Mouse (Mus musculus) G1E (cell line): Measurements from ENCODE around the gene Plxna2. TPM values are rescaled to one million over a fixed set of nuclear protein-coding genes. Genes with fewer than 3 reads are reported as not detected.

Experiments
- ATAC-seq: 2 replicates; pipeline ENCODE4 v1.8.0; 2016; ENCODE audit warnings: mild to moderate bottlenecking; ENCODE audit not compliant: insufficient number of reproducible peaks, poor library complexity, low FRiP score, severe bottlenecking; ENCODE audit errors: extremely low read depth
- DNase-seq: peaks from one replicate; pipeline ENCODE4 v3.0.0; 2012; ENCODE audit warnings: low spot score
- H3K27me3 ChIP-seq: 2 replicates; pipeline ENCODE4 v1.6.1; 2012; ENCODE audit warnings: mild to moderate bottlenecking, low read length, inconsistent platforms; ENCODE audit not compliant: insufficient read depth
- H3K36me3 ChIP-seq: replicated peaks from 2 replicates; pipeline ENCODE3; 2012; ENCODE audit warnings: mild to moderate bottlenecking, inconsistent platforms
- H3K4me1 ChIP-seq: 2 replicates; pipeline ENCODE4 v1.6.1; 2012; ENCODE audit warnings: low read depth, low read length, inconsistent platforms, mixed read lengths; ENCODE audit not compliant: insufficient read depth
- H3K4me3 ChIP-seq: 2 replicates; pipeline ENCODE4 v1.5.1; 2012; ENCODE audit warnings: low read depth, mild to moderate bottlenecking, inconsistent platforms, low read length, moderate library complexity, mixed read lengths
- H3K9me3 ChIP-seq: replicated peaks from 2 replicates; pipeline ENCODE4 v1.6.1; 2012; ENCODE audit warnings: inconsistent platforms
- CTCF ChIP-seq: IDR thresholded peaks from 2 replicates; pipeline ENCODE4 v1.5.1; 2012; ENCODE audit warnings: low read depth, low read length, inconsistent platforms, mixed read lengths
- GATA1 ChIP-seq: IDR thresholded peaks from 2 replicates; pipeline ENCODE4 v1.6.1; 2012; ENCODE audit warnings: borderline replicate concordance, low read length, inconsistent platforms, mixed read lengths
- GATA2 ChIP-seq: IDR thresholded peaks from 2 replicates; pipeline ENCODE4 v1.6.1; 2012; ENCODE audit warnings: low read depth, low read length, inconsistent platforms, borderline replicate concordance
- POLR2AphosphoS5 ChIP-seq: IDR thresholded peaks from 2 replicates; pipeline ENCODE4 v1.6.1; 2012; ENCODE audit warnings: low read depth, low read length, inconsistent platforms; ENCODE audit not compliant: insufficient replicate concordance
- TAL1 ChIP-seq: conservative IDR thresholded peaks from 2 replicates; pipeline ENCODE4 v1.6.1; 2012; ENCODE audit warnings: low read depth, low read length, inconsistent platforms, mixed read lengths
- polyA plus RNA-seq: library from polyadenylated mRNA; stranded (reverse); fragments of >175 nt; gene quantifications from 2 replicates; pipeline ENCODE4 v1.2.3, GENCODE M21; 2012
- total RNA-seq, 2 experiments: library from RNA; stranded (forward) in 1 of 2; stranded (reverse) in 1 of 2; fragments of 200-1000 nt in 1 of 2; fragments of >200 nt in 1 of 2; fragmentation: Nextera tagmentation in 1 of 2; gene quantifications; 2 replicates each; pipeline ENCODE4 v1.2.3; 2014 to 2017

The Plxna2 gene
- total and polyA plus RNA-seq, 3 experiments, result 0.08 to 0.38 TPM; not detected in 1

DNA sequence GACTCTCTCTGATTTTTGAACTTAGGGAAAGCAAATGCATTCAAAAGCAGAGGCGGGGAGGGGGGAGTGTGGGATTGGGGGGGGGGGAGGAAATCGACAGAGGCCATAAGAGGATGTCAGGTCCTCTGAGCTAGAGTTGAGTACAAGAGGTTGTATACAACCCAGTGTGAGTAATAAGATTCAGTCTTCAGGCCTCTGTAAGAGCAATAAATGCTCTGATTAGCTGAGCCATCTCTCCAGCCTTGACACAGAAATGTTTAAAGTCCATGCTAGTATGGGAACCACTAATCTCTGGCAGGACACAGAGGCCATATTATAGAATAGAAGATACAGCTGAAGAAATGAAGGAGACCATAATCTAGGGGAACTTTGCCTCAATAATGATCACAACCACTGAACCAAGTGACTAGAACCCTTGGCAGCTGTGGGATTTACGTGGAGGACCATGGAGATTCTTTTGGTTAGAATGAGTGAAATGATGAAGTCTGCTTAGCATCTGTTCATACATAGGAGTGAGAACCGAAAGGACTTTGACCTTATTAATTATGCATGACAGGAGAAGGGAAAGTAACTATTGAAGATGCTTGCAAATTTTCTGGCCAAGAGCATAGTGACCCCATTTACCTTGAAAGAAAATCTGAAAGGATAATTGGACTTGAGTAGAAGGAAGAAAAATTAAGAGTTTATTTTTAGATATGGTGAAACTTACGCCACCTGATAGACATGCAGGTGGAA, 158.7 kb downstream of the Plxna2 start:
- H3K36me3 ChIP-seq, result no peaks in the 10 kb centered on the region
- ATAC-seq (no peak), DNase-seq (no peak)
- H3K4me3 ChIP-seq, result no peak overlapping the region
- no peaks in the 10 kb centered on the region for H3K27me3 ChIP-seq
- no peak for TF ChIP-seq TAL1
- TF ChIP-seq GATA1, result no peak
- TF ChIP-seq POLR2AphosphoS5, result no peak
- no peak for TF ChIP-seq GATA2
- no peaks in the 10 kb centered on the region for H3K9me3 ChIP-seq
- no peaks in the 10 kb centered on the region for H3K4me1 ChIP-seq

DNA sequence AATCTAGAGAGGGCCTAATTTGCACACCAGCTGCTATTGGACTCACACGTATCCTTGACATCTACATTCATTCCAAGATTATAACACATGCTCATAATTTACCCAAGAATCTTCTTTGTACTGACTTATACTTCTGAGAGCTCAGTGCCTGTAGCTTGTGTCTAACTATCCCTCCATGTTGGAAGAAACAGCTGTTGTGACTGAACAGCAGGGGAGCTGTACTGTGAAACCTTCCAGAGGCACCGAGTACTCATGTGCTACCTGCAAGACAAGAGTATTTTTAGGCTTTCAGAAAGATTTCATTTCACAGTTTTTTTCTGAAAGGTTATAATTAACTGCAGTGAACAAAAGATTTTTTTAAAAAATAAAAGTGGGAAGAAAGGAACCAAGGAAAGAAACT, 159.6 kb downstream of the Plxna2 start:
- no peaks in the 10 kb centered on the region for H3K27me3 ChIP-seq
- ATAC-seq (no peak), DNase-seq (no peak)
- H3K4me3 ChIP-seq, result no peak overlapping the region
- TF ChIP-seq TAL1 (no peak), GATA1 (no peak), CTCF (no peak), GATA2 (no peak), POLR2AphosphoS5 (no peak)
- H3K9me3 ChIP-seq, result no peaks in the 10 kb centered on the region
- no peaks in the 10 kb centered on the region for H3K36me3 ChIP-seq
- no peaks in the 10 kb centered on the region for H3K4me1 ChIP-seq

DNA sequence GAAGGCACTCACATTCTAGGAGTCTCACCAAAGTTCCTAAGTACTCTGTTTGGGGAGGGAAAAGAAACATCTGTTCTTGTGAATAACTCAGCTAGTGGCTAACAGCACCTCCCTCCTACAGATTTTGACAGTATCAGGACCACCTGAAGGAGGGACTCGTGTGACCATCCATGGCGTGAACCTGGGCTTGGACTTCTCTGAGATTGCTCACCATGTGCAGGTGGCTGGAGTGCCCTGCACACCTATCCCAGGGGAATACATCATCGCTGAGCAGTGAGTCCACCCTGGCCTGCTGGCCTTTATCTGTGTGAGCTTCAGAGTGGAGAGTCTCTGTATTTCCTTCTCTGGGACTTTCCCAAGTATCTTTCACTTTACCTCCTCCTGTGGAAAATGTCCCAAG, 162.4 kb downstream of the Plxna2 start:
- TF ChIP-seq TAL1 (no peak), GATA2 (no peak), POLR2AphosphoS5 (no peak), CTCF (no peak), GATA1 (no peak)
- no peak overlapping the region for H3K4me3 ChIP-seq
- no peaks in the 10 kb centered on the region for H3K9me3 ChIP-seq
- no peaks in the 10 kb centered on the region for H3K27me3 ChIP-seq
- ATAC-seq, result no peak
- H3K4me1 ChIP-seq, result no peaks in the 10 kb centered on the region
- no peaks in the 10 kb centered on the region for H3K36me3 ChIP-seq
- no peak for DNase-seq

GRCm38 (mm10) chr1:194780794-194781390, 162.9 kb downstream of the Plxna2 start:
- Histone ChIP-seq H3K27me3 (no peaks in the 10 kb centered on the region), H3K4me1 (no peaks in the 10 kb centered on the region), H3K4me3 (no peak overlapping the region), H3K36me3 (no peaks in the 10 kb centered on the region), H3K9me3 (no peaks in the 10 kb centered on the region)
- ATAC-seq (no peak), DNase-seq (no peak)
- TF ChIP-seq CTCF (no peak), POLR2AphosphoS5 (no peak), TAL1 (no peak), GATA2 (no peak), GATA1 (no peak)

GRCm38 (mm10) chr1:194781556-194781955, 163.5 kb downstream of the Plxna2 start:
- Histone ChIP-seq H3K4me3 (no peak overlapping the region), H3K9me3 (no peaks in the 10 kb centered on the region), H3K36me3 (no peaks in the 10 kb centered on the region), H3K4me1 (no peaks in the 10 kb centered on the region), H3K27me3 (no peaks in the 10 kb centered on the region)
- DNase-seq (no peak), ATAC-seq (no peak)
- TF ChIP-seq CTCF (no peak), GATA2 (no peak), GATA1 (no peak), POLR2AphosphoS5 (no peak), TAL1 (no peak)

GRCm38 (mm10) chr1:194782325-194782724, 164.3 kb downstream of the Plxna2 start:
- Histone ChIP-seq H3K27me3 (no peaks in the 10 kb centered on the region), H3K36me3 (no peaks in the 10 kb centered on the region), H3K4me1 (no peaks in the 10 kb centered on the region), H3K9me3 (no peaks in the 10 kb centered on the region), H3K4me3 (no peak overlapping the region)
- DNase-seq (no peak), ATAC-seq (no peak)
- TF ChIP-seq CTCF, result no peak
- no peak for TF ChIP-seq TAL1
- no peak for TF ChIP-seq GATA2
- no peak for TF ChIP-seq POLR2AphosphoS5
- TF ChIP-seq GATA1, result no peak

- no peak for DNase-seq
- no peaks in the 10 kb centered on the region for H3K27me3 ChIP-seq
- TF ChIP-seq POLR2AphosphoS5 (no peak), TAL1 (no peak), CTCF (no peak), GATA1 (no peak), GATA2 (no peak)
- no peak overlapping the region for H3K4me3 ChIP-seq
- H3K4me1 ChIP-seq, result no peaks in the 10 kb centered on the region
- ATAC-seq, result no peak
- no peaks in the 10 kb centered on the region for H3K36me3 ChIP-seq
- H3K9me3 ChIP-seq, result no peaks in the 10 kb centered on the region
Observed at GRCm38 (mm10) chr1:194787626-194788025, 169.6 kb downstream of the Plxna2 start.
